20 mouse cellular contexts compared by ENCODE assay signal in the genomic region with DNA sequence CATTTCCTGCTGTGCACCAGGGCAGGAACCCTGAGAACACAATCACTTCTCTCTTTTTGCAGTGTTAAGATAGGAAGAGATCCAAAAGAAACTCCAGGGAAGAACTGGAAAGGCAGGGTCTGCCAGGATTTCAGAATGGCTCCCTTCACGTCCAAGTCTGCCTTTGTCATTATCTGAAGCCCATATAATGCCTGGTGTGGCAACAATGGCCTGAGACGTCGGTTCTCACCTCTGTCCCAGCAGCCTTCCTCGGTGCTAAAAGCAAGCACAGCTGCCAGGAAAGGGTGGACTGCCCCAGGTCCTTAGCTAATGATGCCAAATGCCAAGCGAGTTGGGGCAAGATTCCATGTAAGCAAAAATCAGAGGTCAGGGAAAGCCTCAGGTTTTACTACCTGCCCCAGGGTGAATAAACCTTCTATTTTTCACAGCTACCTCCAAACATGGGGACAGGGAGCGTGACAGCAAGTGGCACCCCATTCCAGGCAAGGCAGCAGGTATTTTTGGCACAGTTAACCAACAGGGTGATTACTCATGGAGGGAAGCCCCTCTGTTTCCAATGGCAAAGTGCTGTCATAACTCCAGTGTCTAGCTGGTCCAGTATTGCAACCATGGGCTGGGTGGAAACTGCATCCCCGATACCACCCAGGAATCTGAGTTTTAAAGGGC. TPM values are rescaled to one million over a fixed set of nuclear protein-coding genes. Genes with fewer than 3 reads are reported as not detected.
DNase-seq lines count a peak whose midpoint lies in the region; ATAC-seq and TF ChIP-seq lines count a peak whose summit lies in the region.
"Had no signal": no experiment of that assay in that cellular context is flagged by ENCODE, and none has a peak within 500 bp of the region (broad histone marks: within the 10 kb centered on the region; RNA-seq: fewer than 3 reads in every experiment).

No protein-coding gene starts in this region.

- H3K4me3 ChIP-seq in heart, embryonic 11.5 days (ENCODE audit: low read depth, low read length), result no peak overlapping the region
- no peak overlapping the region for H3K4me3 ChIP-seq in midbrain, embryonic 11.5 days (ENCODE audit: low read depth, low read length)
- H3K4me3 ChIP-seq in midbrain, embryonic 15.5 days, result no peak overlapping the region
- H3K4me3 ChIP-seq in kidney, adult 2 months (ENCODE audit: insufficient read depth, low read depth, low read length), result no peak overlapping the region
- H3K4me3 ChIP-seq: forebrain, embryonic 13.5 days; heart, embryonic 15.5 days; hindbrain, embryonic 15.5 days; limb, embryonic 12.5 days had no signal

- 68% methylated on average over 7 of the region's 7 CpGs for WGBS in heart, embryonic 11.5 days (ENCODE audit: insufficient replicate concordance)
- 68% methylated on average over 7 of the region's 7 CpGs for WGBS in midbrain, embryonic 11.5 days
- 55% methylated on average over 7 of the region's 7 CpGs for WGBS in midbrain, embryonic 15.5 days
- WGBS in kidney, adult 2 months, result 66% methylated on average over 7 of the region's 7 CpGs

- H3K9ac ChIP-seq in heart, embryonic 11.5 days (ENCODE audit: low read depth, low read length), result no peak overlapping the region
- no peak overlapping the region for H3K9ac ChIP-seq in midbrain, embryonic 11.5 days (ENCODE audit: low read length)
- H3K9ac ChIP-seq in midbrain, embryonic 15.5 days, result no peak overlapping the region
- H3K9ac ChIP-seq: forebrain, embryonic 13.5 days; heart, embryonic 15.5 days; hindbrain, embryonic 15.5 days; limb, embryonic 12.5 days had no signal

- H3K36me3 ChIP-seq in heart, embryonic 11.5 days (ENCODE audit: control insufficient read depth, insufficient read depth, low read length), result 0 out of 2 replicates have a peak, but pooled peaks cover 3% of the 10 kb centered on the region
- H3K36me3 ChIP-seq in midbrain, embryonic 11.5 days (ENCODE audit: control insufficient read depth, insufficient read depth, low read length), result no peaks in the 10 kb centered on the region
- H3K36me3 ChIP-seq in midbrain, embryonic 15.5 days (replicated peaks), result no peaks in the 10 kb centered on the region
- no peaks in the 10 kb centered on the region for H3K36me3 ChIP-seq in kidney, adult 2 months (ENCODE audit: control insufficient read depth, insufficient read depth, low read length)
- H3K36me3 ChIP-seq: hindbrain, embryonic 15.5 days; limb, embryonic 12.5 days had no signal

- DNase-seq in cerebellum, adult 11 months, result peak; percentile 16
- DNase-seq in heart, adult 8-10 months (ENCODE audit: low spot score), result peak; percentile 52
- peak; percentile 77 for DNase-seq in midbrain, embryonic 11.5 days (ENCODE audit: low spot score, missing footprints)
- DNase-seq in fat pad, adult 2 months (ENCODE audit: extremely low read depth, low read depth, low spot score), result peak; percentile 97
- DNase-seq in kidney, adult 2 months, result no peak
- DNase-seq: kidney, adult 18-20 months; kidney, postnatal 36 days; layer of hippocampus, postnatal 36 days; lung, adult 2 months; thymus, postnatal 36 days had no signal

- H3K9me3 ChIP-seq in heart, embryonic 11.5 days (replicated peaks; ENCODE audit: control insufficient read depth, low read length), result no peaks in the 10 kb centered on the region
- no peaks in the 10 kb centered on the region for H3K9me3 ChIP-seq in midbrain, embryonic 11.5 days (ENCODE audit: control insufficient read depth, low read length)
- no peaks in the 10 kb centered on the region for H3K9me3 ChIP-seq in midbrain, embryonic 15.5 days
- H3K9me3 ChIP-seq: forebrain, embryonic 13.5 days; heart, embryonic 15.5 days; hindbrain, embryonic 15.5 days had no signal

- 0 out of 2 replicates have a peak, but pooled peaks cover 4% of the 10 kb centered on the region for H3K27me3 ChIP-seq in heart, embryonic 11.5 days (ENCODE audit: control insufficient read depth, insufficient read depth, low read length)
- H3K27me3 ChIP-seq in midbrain, embryonic 11.5 days (ENCODE audit: control insufficient read depth, insufficient read depth, low read length), result peaks cover 17% of the 10 kb centered on the region
- no peaks in the 10 kb centered on the region for H3K27me3 ChIP-seq in midbrain, embryonic 15.5 days (replicated peaks)
- H3K27me3 ChIP-seq in kidney, adult 2 months (replicated peaks; ENCODE audit: control insufficient read depth, insufficient read depth, low read length), result no peaks in the 10 kb centered on the region
- H3K27me3 ChIP-seq: heart, embryonic 15.5 days; hindbrain, embryonic 15.5 days had no signal

- TF ChIP-seq CTCF in kidney, adult 2 months (conservative IDR thresholded peaks at IDR 0.05; ENCODE audit: insufficient read depth, insufficient read length, low read depth, low read length), result no peak

- no peak overlapping the region for H3K4me2 ChIP-seq in heart, embryonic 11.5 days
- no peak overlapping the region for H3K4me2 ChIP-seq in midbrain, embryonic 11.5 days
- no peak overlapping the region for H3K4me2 ChIP-seq in midbrain, embryonic 15.5 days
- H3K4me2 ChIP-seq: forebrain, embryonic 13.5 days; heart, embryonic 15.5 days; hindbrain, embryonic 15.5 days; limb, embryonic 12.5 days had no signal

- peaks cover 22% of the 10 kb centered on the region for H3K4me1 ChIP-seq in heart, embryonic 11.5 days (ENCODE audit: control insufficient read depth, insufficient read depth, low read length)
- H3K4me1 ChIP-seq in midbrain, embryonic 11.5 days (ENCODE audit: control insufficient read depth, insufficient read depth, low read length), result no peaks in the 10 kb centered on the region
- H3K4me1 ChIP-seq in midbrain, embryonic 15.5 days, result peaks cover 21% of the 10 kb centered on the region
- H3K4me1 ChIP-seq in kidney, adult 2 months (ENCODE audit: control insufficient read depth, insufficient read depth, low read length), result peaks cover 6% of the 10 kb centered on the region; the same call in 1 of the 2 replicates
- H3K4me1 ChIP-seq: limb, embryonic 12.5 days had no signal

- TF ChIP-seq POLR2A in kidney, adult 2 months (IDR thresholded peaks at IDR 0.05; ENCODE audit: low read depth, low read length), result no peak

- ATAC-seq in cerebellum, adult (ENCODE audit: insufficient number of reproducible peaks, low FRiP score, low TSS enrichment), result no peak
- no peak for ATAC-seq in heart, embryonic 11.5 days (replicated peaks; ENCODE audit: insufficient number of reproducible peaks, low FRiP score, low TSS enrichment)
- ATAC-seq in midbrain, embryonic 11.5 days (ENCODE audit: low FRiP score), result no peak
- no peak for ATAC-seq in midbrain, embryonic 15.5 days (replicated peaks)
- ATAC-seq: activated CD4-positive, CD25-positive, alpha-beta regulatory T cell, adult 4 months; forebrain, embryonic 13.5 days; midbrain, embryonic 16.5 days had no signal

- H3K27ac ChIP-seq in heart, embryonic 11.5 days (ENCODE audit: low read depth, low read length), result no peak overlapping the region
- H3K27ac ChIP-seq in midbrain, embryonic 11.5 days (ENCODE audit: low read depth, low read length), result no peak overlapping the region
- H3K27ac ChIP-seq in midbrain, embryonic 15.5 days, result no peak overlapping the region
- no peak overlapping the region for H3K27ac ChIP-seq in kidney, adult 2 months (ENCODE audit: insufficient read depth, low read depth, low read length)
- H3K27ac ChIP-seq: forebrain, embryonic 13.5 days; heart, embryonic 15.5 days; hindbrain, embryonic 15.5 days; limb, embryonic 12.5 days; macrophage had no signal

RNA-seq across cellular contexts. Expression of a gene that starts 7.7 kb away (rescaled TPM):
- 10 to 100 TPM; 28.2 to 33.9 (median 30.5) TPM for total RNA-seq in heart, adult 8-10 months (2022)
- polyA plus RNA-seq in heart, embryonic 11.5 days (2014; fragmentation: Nextera tagmentation; extraction: Ambion mirVana), result 1.4 and 1.5 TPM in 2 replicates
- polyA plus RNA-seq in midbrain, embryonic 11.5 days (2014; fragmentation: Nextera tagmentation; extraction: Ambion mirVana), result 0.53 and 0.77 TPM in 2 replicates
- 2.4 and 2.9 TPM in 2 replicates for polyA plus RNA-seq in midbrain, embryonic 15.5 days (2015; fragmentation: Nextera tagmentation; extraction: Ambion mirVana)
- polyA plus RNA-seq in kidney, adult 2 months (2012; rRNA removed), result 1.6 and 2.0 TPM in 2 replicates
